Mouse (Mus musculus): ENCODE measurements around the gene Ptprm. TPM values are rescaled to one million over a fixed set of nuclear protein-coding genes. Genes with fewer than 3 reads are reported as not detected.

Ptprm gene
- polyA plus RNA-seq, 1 experiment from 2014 or later = 19.7 TPM

DNA sequence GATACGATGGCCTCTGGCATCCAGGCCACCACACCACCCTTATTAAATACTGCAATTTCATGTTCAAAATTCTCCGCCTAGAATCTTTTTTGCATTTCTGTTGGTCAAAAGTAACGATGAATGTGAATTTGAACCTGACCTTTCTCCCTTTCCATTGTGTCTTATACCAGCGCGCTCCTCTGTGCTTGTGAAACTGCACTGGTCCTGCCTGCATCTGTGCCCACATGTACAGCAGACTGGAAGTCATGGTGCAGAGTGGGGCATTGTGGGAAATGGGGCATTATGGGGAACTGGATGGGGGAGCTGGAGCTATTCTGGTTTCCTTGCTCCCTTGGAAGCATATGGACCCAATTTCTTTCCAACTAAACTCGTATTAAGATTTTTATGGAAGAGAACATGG, 462.3 kb downstream of the Ptprm start:
- H3K4me2 ChIP-seq (ENCODE audit: low read length) = no peak overlapping the region
- 0 out of 2 replicates have a peak overlapping the region, but pooled peaks have one; percentile 29 for H3K27ac ChIP-seq (ENCODE audit: low read length)
- WGBS = 91% methylated on average over 6 of the region's 6 CpGs
- no peak overlapping the region for H3K4me3 ChIP-seq (ENCODE audit: low read depth, low read length)
- H3K27me3 ChIP-seq (ENCODE audit: control insufficient read depth, insufficient read depth, low read depth, low read length) = no peaks in the 10 kb centered on the region
- H3K4me1 ChIP-seq (ENCODE audit: control insufficient read depth, insufficient read depth, low read length) = peaks cover 9% of the 10 kb centered on the region
- H3K36me3 ChIP-seq (ENCODE audit: control insufficient read depth, insufficient read depth, low read length) = no peaks in the 10 kb centered on the region
- H3K9ac ChIP-seq (ENCODE audit: low read depth, low read length) = no peak overlapping the region
- ATAC-seq = no peak
- no peaks in the 10 kb centered on the region for H3K9me3 ChIP-seq (replicated peaks; ENCODE audit: control insufficient read depth, low read length, poor library complexity, severe bottlenecking)

DNA sequence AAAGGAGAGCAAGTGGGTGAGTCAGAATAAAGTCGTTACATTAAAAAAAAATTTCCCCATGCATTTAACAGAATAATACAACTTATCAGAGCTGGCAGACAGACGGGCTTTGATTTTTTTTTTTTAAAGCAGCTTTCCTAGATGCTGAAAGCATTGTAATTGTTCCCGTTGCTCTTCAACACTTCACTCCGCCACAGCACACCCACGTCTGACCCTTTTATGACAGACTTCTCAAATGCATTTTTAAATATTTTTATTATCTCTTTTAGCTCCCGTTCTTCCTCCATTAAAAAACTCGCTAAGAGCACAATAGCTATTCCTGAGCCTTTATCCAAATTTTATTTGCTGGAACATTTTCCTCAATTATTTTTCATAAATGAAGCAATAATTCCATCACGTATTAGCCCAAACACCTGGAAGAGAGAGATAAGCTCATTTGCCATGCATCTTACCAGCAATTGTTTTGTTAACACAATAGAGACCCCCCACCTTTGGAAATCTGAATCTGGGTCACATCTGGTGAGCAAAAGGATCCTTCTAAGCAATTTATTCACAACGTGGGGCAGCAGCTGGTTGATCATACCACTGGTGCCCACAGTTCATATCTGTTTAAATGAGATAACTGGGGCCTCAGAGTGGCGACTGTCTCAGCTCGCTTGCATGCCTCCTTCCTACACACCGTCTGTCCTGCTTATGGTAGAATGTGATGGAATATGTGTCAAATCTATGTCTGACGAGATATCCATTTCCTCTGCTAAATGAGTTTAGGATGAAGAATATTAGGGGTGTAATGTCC, 463.0 kb downstream of the Ptprm start:
- Histone ChIP-seq H3K27me3 (ENCODE audit: control insufficient read depth, insufficient read depth, low read depth, low read length) (no peaks in the 10 kb centered on the region), H3K4me2 (ENCODE audit: low read length) (peak overlapping the region; percentile 5), H3K36me3 (ENCODE audit: control insufficient read depth, insufficient read depth, low read length) (no peaks in the 10 kb centered on the region), H3K9me3 (replicated peaks; ENCODE audit: control insufficient read depth, low read length, poor library complexity, severe bottlenecking) (no peaks in the 10 kb centered on the region), H3K4me1 (ENCODE audit: control insufficient read depth, insufficient read depth, low read length) (peaks cover 9% of the 10 kb centered on the region), H3K27ac (ENCODE audit: low read length) (peak overlapping the region; percentile 47), H3K9ac (ENCODE audit: low read depth, low read length) (no peak overlapping the region), H3K4me3 (ENCODE audit: low read depth, low read length) (no peak overlapping the region)
- ATAC-seq = peak; percentile 67; the same call in 1 of the 2 replicates
- WGBS = 33% methylated on average over 13 of the region's 13 CpGs

DNA sequence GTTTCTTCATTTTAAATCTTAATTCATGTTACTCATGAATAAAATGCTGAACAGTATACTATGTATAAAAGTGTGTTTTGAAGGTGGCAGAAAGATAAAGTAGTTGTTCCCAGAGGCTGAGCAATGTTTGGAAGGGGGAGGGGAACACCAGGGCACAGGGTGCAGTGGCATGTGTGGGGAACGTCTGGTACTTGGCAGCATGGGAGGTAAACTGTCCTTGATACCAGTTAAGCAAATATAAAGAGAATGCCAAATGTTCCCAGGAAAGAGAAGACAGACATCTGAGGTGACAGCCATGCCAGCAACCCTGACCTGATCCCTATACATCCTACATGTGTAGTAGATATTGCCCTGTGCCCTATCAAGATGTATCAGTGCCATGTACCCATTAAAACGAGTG, 472.0 kb downstream of the Ptprm start:
- 77% methylated on average over 2 of the region's 2 CpGs for WGBS
- no peak overlapping the region for H3K27ac ChIP-seq (ENCODE audit: low read length)
- H3K36me3 ChIP-seq (ENCODE audit: control insufficient read depth, insufficient read depth, low read length) = no peaks in the 10 kb centered on the region
- H3K27me3 ChIP-seq (ENCODE audit: control insufficient read depth, insufficient read depth, low read depth, low read length) = no peaks in the 10 kb centered on the region
- H3K4me1 ChIP-seq (ENCODE audit: control insufficient read depth, insufficient read depth, low read length) = no peaks in the 10 kb centered on the region; the same call in 1 of the 2 replicates
- H3K4me2 ChIP-seq (ENCODE audit: low read length) = no peak overlapping the region
- no peak overlapping the region for H3K9ac ChIP-seq (ENCODE audit: low read depth, low read length)
- no peaks in the 10 kb centered on the region for H3K9me3 ChIP-seq (replicated peaks; ENCODE audit: control insufficient read depth, low read length, poor library complexity, severe bottlenecking)
- no peak overlapping the region for H3K4me3 ChIP-seq (ENCODE audit: low read depth, low read length)
- no peak for ATAC-seq

DNA sequence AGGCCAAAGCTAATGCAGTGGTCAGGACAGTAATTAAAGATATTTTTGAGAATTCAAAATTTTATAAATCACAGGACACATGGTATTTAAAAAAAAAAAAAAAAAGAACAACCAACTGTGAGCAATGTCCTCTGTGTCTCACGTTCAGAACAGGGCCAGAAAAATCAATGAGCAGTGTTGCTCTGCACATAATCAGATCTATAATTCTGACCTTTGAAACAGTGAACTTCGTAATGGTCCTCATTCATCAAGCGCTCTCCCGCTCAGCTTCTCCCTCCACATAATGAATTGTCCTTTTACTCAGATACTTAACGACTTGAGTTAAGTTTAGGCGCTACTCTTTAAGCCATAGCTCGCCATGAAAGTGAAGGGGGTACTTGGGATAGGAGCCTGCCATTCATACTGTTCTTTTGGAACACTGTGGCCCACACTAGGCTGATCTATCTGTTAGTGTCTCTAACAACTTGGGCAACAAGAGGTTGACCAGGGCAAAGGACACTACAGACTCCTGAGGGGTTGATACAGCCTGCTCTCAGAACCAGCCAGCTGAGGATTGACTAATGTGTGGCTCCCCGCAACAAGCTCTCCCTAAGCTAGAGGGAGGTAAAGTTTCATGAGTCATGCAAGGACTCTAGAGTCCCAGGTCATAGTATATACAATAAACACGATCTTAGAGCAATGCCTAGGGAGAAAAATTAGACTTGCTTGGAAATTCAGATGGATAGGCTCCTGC, 473.1 kb downstream of the Ptprm start:
- Histone ChIP-seq H3K36me3 (ENCODE audit: control insufficient read depth, insufficient read depth, low read length) (no peaks in the 10 kb centered on the region), H3K27ac (ENCODE audit: low read length) (no peak overlapping the region), H3K27me3 (ENCODE audit: control insufficient read depth, insufficient read depth, low read depth, low read length) (no peaks in the 10 kb centered on the region), H3K9ac (ENCODE audit: low read depth, low read length) (no peak overlapping the region), H3K9me3 (replicated peaks; ENCODE audit: control insufficient read depth, low read length, poor library complexity, severe bottlenecking) (no peaks in the 10 kb centered on the region), H3K4me2 (ENCODE audit: low read length) (no peak overlapping the region), H3K4me3 (ENCODE audit: low read depth, low read length) (no peak overlapping the region), H3K4me1 (ENCODE audit: control insufficient read depth, insufficient read depth, low read length) (no peaks in the 10 kb centered on the region; the same call in 1 of the 2 replicates)
- ATAC-seq = no peak
- WGBS = 82% methylated on average over 9 of the region's 9 CpGs

DNA sequence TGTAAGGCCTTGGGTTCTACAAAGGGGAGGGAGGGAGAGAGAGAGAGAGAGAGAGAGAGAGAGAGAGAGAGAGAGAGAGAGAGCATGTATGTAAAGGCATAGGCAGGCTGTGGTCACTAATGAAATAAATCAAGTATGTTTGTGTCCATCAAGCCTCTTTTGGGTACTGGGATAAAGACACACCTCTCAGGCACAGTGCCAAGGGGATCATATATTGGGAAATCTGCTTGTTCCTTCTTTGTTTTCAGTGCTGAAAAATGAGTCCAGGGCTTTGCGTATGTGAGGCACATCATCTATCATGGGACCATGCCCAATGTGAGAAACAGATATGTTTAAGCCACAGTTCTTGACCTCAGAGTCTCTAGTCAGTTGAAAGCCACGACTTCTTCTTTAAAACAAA, 475.1 kb downstream of the Ptprm start:
- 85% methylated on average over 2 of the region's 2 CpGs for WGBS
- Histone ChIP-seq H3K4me3 (ENCODE audit: low read depth, low read length) (no peak overlapping the region), H3K27me3 (ENCODE audit: control insufficient read depth, insufficient read depth, low read depth, low read length) (no peaks in the 10 kb centered on the region), H3K9ac (ENCODE audit: low read depth, low read length) (no peak overlapping the region), H3K4me1 (ENCODE audit: control insufficient read depth, insufficient read depth, low read length) (no peaks in the 10 kb centered on the region; the same call in 1 of the 2 replicates), H3K4me2 (ENCODE audit: low read length) (no peak overlapping the region), H3K27ac (ENCODE audit: low read length) (no peak overlapping the region), H3K36me3 (ENCODE audit: control insufficient read depth, insufficient read depth, low read length) (no peaks in the 10 kb centered on the region), H3K9me3 (replicated peaks; ENCODE audit: control insufficient read depth, low read length, poor library complexity, severe bottlenecking) (no peaks in the 10 kb centered on the region)
- ATAC-seq = no peak

DNA sequence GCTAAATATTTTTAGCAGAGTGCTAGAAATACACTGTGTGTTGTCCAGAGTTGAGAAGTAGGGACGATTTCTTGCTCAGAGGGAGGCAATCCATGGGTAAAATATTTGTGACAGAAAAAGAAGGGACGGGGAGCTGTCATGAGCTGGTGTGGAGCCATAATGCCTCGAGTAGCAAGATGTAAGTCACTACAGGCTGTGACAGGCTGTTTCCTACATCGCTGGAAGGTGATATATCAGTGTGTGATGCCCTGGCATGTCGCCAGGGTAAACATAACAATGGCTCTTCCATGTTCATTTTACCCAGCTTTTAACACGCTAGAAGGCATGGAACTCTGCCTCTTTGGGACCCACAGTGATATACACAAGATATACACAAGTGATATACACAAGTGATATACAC, 476.7 kb downstream of the Ptprm start:
- no peak for ATAC-seq
- Histone ChIP-seq H3K27ac (ENCODE audit: low read length) (no peak overlapping the region), H3K36me3 (ENCODE audit: control insufficient read depth, insufficient read depth, low read length) (no peaks in the 10 kb centered on the region), H3K4me3 (ENCODE audit: low read depth, low read length) (no peak overlapping the region), H3K4me2 (ENCODE audit: low read length) (no peak overlapping the region), H3K9ac (ENCODE audit: low read depth, low read length) (no peak overlapping the region), H3K9me3 (replicated peaks; ENCODE audit: control insufficient read depth, low read length, poor library complexity, severe bottlenecking) (no peaks in the 10 kb centered on the region), H3K27me3 (ENCODE audit: control insufficient read depth, insufficient read depth, low read depth, low read length) (no peaks in the 10 kb centered on the region), H3K4me1 (ENCODE audit: control insufficient read depth, insufficient read depth, low read length) (no peaks in the 10 kb centered on the region; the same call in 1 of the 2 replicates)
- 71% methylated on average over 6 of the region's 6 CpGs for WGBS

DNA sequence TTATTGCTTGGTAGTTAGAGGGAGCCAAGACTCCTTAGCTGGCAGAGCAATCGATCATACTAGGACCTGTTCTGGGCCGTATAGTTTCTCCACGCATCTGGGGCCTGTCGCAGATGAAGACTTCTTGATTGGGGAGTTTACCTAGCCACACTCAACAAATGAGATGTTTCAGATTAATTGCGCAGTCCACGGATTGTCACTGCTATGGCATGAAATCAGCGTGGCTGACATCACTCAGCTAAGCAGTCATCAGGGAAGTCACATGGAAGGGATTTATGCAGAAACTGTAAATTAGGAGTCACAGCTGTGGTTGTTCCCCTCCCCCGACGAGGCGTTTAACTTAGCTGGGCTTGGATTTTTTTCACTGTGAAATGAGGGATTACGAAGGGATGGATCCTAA, 479.4 kb downstream of the Ptprm start:
- no peak overlapping the region for H3K27ac ChIP-seq (ENCODE audit: low read length)
- 59% methylated on average over 11 of the region's 11 CpGs for WGBS
- no peak overlapping the region for H3K4me3 ChIP-seq (ENCODE audit: low read depth, low read length)
- H3K27me3 ChIP-seq (ENCODE audit: control insufficient read depth, insufficient read depth, low read depth, low read length) = no peaks in the 10 kb centered on the region
- H3K36me3 ChIP-seq (ENCODE audit: control insufficient read depth, insufficient read depth, low read length) = no peaks in the 10 kb centered on the region
- H3K4me2 ChIP-seq (ENCODE audit: low read length) = no peak overlapping the region
- no peak for ATAC-seq
- no peaks in the 10 kb centered on the region for H3K9me3 ChIP-seq (replicated peaks; ENCODE audit: control insufficient read depth, low read length, poor library complexity, severe bottlenecking)
- H3K4me1 ChIP-seq (ENCODE audit: control insufficient read depth, insufficient read depth, low read length) = peaks cover 3% of the 10 kb centered on the region; the same call in 1 of the 2 replicates
- H3K9ac ChIP-seq (ENCODE audit: low read depth, low read length) = no peak overlapping the region

DNA sequence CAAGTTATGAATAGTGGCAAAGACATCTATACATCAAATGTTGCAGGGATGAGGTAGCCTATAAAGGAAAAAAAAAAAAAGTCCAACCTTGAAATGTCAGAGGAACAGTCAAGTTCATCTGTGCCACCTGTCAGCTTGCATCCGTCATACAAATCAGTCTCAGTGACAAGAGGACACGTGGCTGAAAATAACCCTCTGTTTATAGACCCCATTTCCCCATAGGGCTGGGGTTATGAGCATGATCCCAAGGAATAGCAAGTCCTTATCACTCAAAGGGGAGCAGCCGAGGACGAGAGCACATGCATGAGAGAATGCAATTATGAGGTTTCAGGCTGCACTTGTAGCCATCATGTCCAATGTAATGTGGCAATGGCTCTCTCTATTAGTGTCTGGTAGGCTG, 482.9 kb downstream of the Ptprm start:
- H3K4me1 ChIP-seq (ENCODE audit: control insufficient read depth, insufficient read depth, low read length) = peaks cover 8% of the 10 kb centered on the region; the same call in 1 of the 2 replicates
- H3K9ac ChIP-seq (ENCODE audit: low read depth, low read length) = no peak overlapping the region
- H3K4me3 ChIP-seq (ENCODE audit: low read depth, low read length) = no peak overlapping the region
- 73% methylated on average over 4 of the region's 4 CpGs for WGBS
- no peak overlapping the region for H3K4me2 ChIP-seq (ENCODE audit: low read length)
- no peak for ATAC-seq
- H3K9me3 ChIP-seq (replicated peaks; ENCODE audit: control insufficient read depth, low read length, poor library complexity, severe bottlenecking) = no peaks in the 10 kb centered on the region
- no peaks in the 10 kb centered on the region for H3K36me3 ChIP-seq (ENCODE audit: control insufficient read depth, insufficient read depth, low read length)
- no peaks in the 10 kb centered on the region for H3K27me3 ChIP-seq (ENCODE audit: control insufficient read depth, insufficient read depth, low read depth, low read length)
- no peak overlapping the region for H3K27ac ChIP-seq (ENCODE audit: low read length)

DNA sequence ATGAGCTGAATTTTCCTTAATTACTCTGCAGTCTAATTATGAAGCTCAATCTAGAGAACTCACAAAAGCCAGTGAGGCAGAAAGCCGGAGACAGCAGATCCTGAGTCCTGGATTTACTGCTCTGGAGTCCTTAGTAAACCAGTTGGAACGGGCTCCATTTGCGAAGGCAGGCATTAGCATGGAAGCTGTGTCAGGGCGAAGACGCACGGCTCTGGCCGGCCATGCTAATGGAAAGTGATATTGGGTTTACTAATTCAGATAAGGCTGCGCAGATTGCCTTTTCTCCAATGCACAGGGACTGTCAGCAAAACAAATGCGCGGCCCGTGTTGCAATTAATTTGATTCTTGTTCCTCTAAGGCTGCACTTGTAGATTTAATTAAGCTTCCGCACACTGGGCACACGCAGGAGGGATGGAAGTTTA, 484.7 kb downstream of the Ptprm start:
- peak; percentile 71; the same call in 1 of the 2 replicates for ATAC-seq
- no peak overlapping the region for H3K9ac ChIP-seq (ENCODE audit: low read depth, low read length)
- peaks cover 8% of the 10 kb centered on the region for H3K4me1 ChIP-seq (ENCODE audit: control insufficient read depth, insufficient read depth, low read length)
- 49% methylated on average over 13 of the region's 13 CpGs for WGBS
- no peaks in the 10 kb centered on the region for H3K27me3 ChIP-seq (ENCODE audit: control insufficient read depth, insufficient read depth, low read depth, low read length)
- H3K4me3 ChIP-seq (ENCODE audit: low read depth, low read length) = no peak overlapping the region
- no peaks in the 10 kb centered on the region for H3K36me3 ChIP-seq (ENCODE audit: control insufficient read depth, insufficient read depth, low read length)
- H3K27ac ChIP-seq (ENCODE audit: low read length) = peak overlapping the region; percentile 47
- peak overlapping the region; percentile 31 for H3K4me2 ChIP-seq (ENCODE audit: low read length)
- H3K9me3 ChIP-seq (replicated peaks; ENCODE audit: control insufficient read depth, low read length, poor library complexity, severe bottlenecking) = no peaks in the 10 kb centered on the region

Measured in midbrain, embryonic 16.5 days (tissue).